Mouse (Mus musculus): ENCODE results near the gene Hspb1.

Hspb1 gene

GRCm38 (mm10) chr5:135888405-135889215 is 891 bp downstream of the Hspb1 start:
- no peak for DNase-seq (ENCODE audit: low spot score in 2 of 2)

- no peak for DNase-seq (ENCODE audit: low spot score in 2 of 2)
Observed at GRCm38 (mm10) chr5:135890323-135890722, 2.6 kb downstream of the Hspb1 start.

- no peak for DNase-seq (ENCODE audit: low spot score in 2 of 2)
Observed at GRCm38 (mm10) chr5:135890920-135891319, 3.2 kb downstream of the Hspb1 start.

DNA sequence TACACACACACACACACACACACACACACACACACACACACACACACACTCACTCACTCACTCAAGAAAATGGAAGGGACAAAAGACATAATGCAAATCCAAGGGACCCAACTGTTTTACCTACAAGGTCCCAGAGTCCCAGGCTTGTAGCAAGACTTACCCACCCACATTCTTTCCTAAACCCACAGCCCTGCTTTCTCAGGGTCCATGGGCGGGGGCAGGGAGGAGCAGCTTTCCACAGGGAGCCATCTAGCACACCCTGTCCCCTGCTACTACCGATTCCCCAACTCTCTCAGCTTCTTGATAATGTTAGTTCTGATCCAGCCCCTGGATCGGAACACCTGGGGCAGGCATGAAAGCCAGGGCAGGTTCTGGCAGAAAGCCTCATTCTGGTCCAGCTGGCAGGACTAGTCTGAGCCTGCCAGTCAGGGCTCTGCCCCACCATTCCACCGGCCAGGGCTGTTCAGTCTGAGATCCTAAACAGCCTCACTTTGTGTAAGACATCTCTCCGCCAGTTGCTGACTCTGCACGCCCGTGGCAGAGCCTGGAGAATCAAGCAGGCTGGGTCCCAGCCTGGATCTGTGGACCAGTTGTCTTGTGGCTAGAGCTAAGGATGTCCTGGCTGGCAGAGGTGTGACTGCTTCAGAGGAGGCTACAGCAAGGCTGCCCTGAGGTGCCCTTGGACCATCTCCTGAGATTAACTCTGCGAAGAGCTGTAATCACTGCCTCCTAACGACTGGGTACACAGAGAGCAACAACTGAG is 5.1 kb downstream of the Hspb1 start:
- DNase-seq (ENCODE audit: low spot score in 2 of 2): no peak

- DNase-seq (ENCODE audit: low spot score in 2 of 2): no peak
Observed at GRCm38 (mm10) chr5:135894958-135895357, 7.2 kb downstream of the Hspb1 start.

GRCm38 (mm10) chr5:135898028-135898427 is 10.3 kb downstream of the Hspb1 start:
- no peak for DNase-seq (ENCODE audit: low spot score in 2 of 2)

DNA sequence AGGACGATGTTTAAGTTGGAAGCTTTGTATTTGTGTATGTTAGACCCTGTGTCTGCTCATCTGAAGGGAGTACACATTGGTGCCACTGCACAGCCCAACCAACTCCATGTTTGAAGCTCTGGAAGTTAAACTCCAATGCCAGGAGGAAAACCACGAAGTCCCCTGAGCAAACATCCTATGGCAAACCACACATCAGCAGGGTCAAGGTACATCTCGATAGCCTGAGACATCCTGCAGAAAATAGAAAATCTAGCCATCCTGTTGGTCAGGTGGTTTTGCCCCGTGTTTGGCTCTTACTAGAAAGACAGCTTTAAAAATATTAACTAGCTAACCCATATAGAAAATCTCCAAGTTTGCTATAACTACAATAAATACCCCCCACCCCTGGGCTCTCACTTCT is 11.3 kb downstream of the Hspb1 start:
- no peak for DNase-seq (ENCODE audit: low spot score in 2 of 2)

GRCm38 (mm10) chr5:135899833-135900232 is 12.1 kb downstream of the Hspb1 start:
- DNase-seq (ENCODE audit: low spot score in 2 of 2): no peak

- DNase-seq (ENCODE audit: low spot score in 2 of 2): no peak
Observed at GRCm38 (mm10) chr5:135900701-135901100, 13.0 kb downstream of the Hspb1 start.

DNA sequence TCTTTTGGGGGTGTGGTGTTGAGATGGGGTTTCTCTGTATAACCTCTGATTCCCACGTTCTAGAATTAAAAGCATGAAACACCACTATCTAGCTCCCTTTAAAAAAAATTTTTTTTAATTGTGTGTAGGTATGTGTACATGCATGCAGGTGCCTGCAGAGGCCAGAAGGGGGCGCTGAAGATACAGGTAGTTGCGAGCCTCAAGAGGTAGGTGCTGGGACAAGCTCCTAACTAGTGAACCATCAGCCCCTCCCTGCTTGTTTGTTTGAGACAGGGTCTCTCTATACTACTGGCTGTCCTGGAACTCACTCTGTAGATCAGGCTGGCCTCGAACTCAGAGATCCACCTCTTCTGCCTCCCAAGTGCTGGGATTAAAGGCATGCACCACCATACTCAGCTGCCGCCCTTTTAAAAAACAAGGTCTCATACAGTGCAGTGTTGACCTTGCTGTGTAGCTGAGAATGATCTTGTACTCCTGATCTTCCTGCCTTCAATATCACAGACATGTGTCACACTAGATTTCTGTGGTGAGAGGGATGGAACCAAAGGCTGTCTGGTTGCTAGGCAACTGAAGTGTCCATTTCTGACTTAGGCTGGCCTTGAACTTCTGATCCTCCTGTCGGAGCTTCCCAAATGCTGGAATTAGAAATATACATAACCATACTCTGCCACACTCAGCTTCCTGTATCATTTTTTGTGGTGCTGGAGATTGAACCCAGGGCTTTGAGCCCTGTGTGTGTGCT is 13.8 kb downstream of the Hspb1 start:
- no peak for DNase-seq (ENCODE audit: low spot score in 2 of 2)

DNA sequence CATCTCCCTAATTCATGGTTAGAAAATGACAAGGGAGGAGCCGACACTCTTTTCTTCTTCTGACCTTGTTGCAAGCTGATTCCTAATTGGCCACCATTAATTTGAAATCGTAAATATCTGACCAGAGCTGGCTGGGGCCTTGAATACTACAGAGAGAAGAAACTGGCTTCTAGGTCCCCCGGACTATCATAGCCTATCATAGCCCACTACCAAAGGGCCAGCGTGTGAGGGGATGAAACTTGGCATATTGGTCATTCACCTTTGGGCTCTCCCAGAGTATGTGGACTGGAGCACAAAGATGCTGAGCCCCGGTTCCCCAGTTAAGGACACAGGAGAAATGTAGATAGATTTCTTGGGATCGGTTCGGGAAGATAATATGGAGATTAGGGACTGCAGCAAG is 15.3 kb downstream of the Hspb1 start:
- no peak for DNase-seq (ENCODE audit: low spot score in 2 of 2)

GRCm38 (mm10) chr5:135903551-135904151 is 15.9 kb downstream of the Hspb1 start:
- peak; percentile 49 to 57 for DNase-seq (ENCODE audit: low spot score in 2 of 2)

DNA sequence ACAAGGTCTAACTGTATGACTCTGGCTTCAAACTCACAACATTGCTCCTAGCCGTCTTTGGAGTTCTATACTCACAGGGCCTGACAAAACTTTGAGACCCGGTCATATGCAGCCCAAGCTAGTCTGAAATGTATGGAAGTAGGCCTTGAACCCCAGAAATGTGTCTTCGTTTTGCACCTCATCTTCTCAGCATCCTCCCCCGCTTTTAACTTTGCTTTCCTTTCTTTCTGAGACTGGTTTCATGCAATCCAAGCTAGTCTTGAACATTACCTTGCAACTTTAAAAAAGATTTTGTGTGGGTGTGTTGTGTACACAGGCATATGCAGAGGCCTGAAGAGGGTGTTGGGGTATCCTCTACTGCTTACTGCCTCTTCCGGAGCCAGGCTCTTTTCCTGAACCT is 16.5 kb downstream of the Hspb1 start:
- DNase-seq (ENCODE audit: low spot score in 2 of 2): no peak

GRCm38 (mm10) chr5:135905320-135906225 is 17.9 kb downstream of the Hspb1 start:
- DNase-seq (ENCODE audit: low spot score in 2 of 2): no peak

- no peak for DNase-seq (ENCODE audit: low spot score in 2 of 2)
Observed at GRCm38 (mm10) chr5:135906846-135907245, 19.1 kb downstream of the Hspb1 start.

- DNase-seq (ENCODE audit: low spot score in 2 of 2): no peak
Observed at GRCm38 (mm10) chr5:135907256-135907655, 19.5 kb downstream of the Hspb1 start.

DNA sequence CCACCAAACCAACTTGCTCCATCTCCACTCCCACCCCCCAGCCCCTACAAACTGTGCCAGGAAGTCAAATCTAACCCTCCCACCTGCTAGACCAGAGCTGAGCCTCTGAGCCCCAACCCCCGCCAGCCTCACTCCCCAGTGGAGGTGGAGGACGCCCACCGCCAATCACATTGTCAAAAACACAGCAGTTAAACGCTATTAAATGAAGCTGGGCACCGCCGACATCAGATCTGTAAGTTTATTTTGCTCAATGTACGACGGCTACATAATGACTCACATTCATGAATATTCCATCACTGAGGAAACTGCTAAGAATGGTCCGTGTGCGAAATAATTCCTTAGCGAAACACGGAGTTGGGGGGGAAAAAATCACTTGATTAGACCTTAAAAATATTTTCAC is 20.5 kb downstream of the Hspb1 start:
- no peak for DNase-seq (ENCODE audit: low spot score in 2 of 2)

DNA sequence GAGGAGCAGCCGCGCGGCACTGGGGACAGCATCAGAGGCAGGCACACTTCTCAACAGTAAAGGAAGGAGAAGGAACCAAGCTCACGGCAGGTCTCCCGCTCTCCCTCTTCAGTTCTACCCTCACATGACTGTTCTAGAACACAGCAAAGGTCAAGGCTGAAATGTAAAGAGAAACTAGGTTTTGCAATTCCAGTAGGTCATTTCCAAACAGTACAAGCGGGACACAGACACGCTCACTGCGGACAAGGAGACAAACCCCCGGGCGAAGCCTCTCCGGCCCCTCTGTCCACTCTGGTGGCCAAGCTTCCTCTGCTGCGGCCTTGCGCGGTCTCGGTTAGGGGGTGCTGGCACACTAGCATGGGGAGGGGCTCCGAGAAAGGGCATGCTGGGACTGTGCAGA is 21.3 kb downstream of the Hspb1 start:
- DNase-seq (ENCODE audit: low spot score in 2 of 2): no peak

GRCm38 (mm10) chr5:135909646-135910045 is 21.9 kb downstream of the Hspb1 start:
- DNase-seq (ENCODE audit: low spot score in 2 of 2): no peak

DNA sequence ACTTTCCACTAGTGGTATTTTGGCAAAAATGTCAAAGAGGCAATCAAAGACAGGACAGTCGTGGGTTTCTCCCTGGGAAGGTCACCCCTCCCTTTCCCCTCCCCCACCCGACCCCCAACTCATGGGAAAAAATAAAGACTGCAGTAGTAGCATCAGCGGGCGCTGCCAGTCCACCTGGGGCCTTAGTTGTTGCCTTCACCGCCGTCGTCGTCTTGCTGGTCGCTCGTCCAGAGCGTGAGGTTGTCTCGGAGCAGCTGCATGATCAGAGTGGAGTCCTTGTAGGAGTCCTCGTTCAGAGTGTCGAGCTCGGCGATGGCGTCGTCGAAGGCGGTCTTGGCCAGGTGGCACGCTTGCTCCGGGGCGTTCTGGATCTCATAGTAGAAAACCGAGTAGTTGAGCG is 23.1 kb downstream of the Hspb1 start:
- DNase-seq (ENCODE audit: low spot score in 2 of 2): no peak

GRCm38 (mm10) chr5:135911633-135912220 is 24.0 kb downstream of the Hspb1 start:
- no peak for DNase-seq (ENCODE audit: low spot score in 2 of 2)

Measured in spleen, postnatal 36 days (tissue).